Mouse (Mus musculus) brain, adult 2 months (tissue): ENCODE measurements around the gene Eml1.

Experiments used
- DNase-seq: peaks from one replicate; pipeline ENCODE4 v3.0.0; 2011; ENCODE audit warnings: low read depth, low spot score

The Eml1 gene

DNA sequence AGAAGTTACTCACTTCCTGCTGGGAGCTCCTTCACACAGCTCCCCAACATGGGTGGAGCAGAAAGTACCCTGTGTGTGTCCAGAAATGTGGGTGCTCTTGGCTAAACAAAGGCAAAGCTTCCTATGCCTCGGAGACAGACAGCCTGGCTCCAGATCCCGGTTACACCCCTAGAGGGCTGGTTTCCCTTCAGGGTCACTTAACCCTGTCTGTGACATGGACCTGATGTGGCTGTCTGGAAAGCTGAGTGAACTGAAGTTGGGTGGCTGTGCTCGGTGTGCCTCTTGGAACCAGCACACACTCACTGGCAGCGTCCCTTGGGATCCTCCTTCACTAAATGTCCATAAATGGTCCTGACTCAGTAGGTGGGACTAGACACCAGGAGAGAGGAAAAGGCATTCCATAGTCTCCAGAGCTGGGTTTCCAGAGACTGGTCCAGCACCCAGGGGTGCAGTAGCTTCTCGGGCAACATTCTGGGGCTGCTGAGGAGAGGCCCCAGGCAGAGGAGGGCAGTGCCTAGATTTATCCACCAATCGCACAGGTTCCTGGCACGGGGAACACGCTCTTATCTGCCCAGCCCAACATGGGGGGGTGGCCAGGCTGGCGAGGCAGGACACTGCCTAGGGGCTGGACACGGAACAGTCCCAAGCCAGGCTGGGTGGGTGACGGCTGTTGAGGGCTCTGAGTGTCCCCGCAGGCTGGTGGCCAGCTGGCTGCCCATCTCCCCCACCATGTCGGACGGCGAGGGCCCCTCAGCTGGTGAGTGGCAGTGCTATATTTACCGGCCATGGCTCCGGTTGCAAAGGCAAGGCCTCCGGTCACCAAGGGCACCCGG is at the start of gene Eml1:
Eml1 (plus strand) TSS at position 362 of the 833 bp plus-strand sequence.
- DNase-seq: no peak

DNA sequence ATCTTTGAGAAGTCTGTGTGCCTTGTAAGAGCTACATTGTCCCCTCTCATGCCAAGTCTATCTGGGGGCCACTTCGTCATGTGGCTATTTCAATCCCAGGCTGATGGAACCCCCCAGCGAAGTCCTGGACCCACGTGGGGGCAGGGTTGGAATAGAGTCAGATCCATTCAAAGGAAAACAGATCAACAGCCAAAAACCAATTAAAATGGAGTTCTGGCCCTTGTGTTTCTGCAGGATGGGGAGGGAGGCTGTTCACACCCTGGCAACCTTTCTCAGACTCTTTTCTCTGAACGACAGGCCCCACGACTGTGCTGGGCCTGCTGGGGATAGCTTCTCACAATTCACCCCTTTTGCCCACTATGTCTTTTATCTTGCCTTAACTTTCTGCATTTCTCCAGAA is 44.4 kb upstream of the Eml1 start:
- no peak for DNase-seq

DNA sequence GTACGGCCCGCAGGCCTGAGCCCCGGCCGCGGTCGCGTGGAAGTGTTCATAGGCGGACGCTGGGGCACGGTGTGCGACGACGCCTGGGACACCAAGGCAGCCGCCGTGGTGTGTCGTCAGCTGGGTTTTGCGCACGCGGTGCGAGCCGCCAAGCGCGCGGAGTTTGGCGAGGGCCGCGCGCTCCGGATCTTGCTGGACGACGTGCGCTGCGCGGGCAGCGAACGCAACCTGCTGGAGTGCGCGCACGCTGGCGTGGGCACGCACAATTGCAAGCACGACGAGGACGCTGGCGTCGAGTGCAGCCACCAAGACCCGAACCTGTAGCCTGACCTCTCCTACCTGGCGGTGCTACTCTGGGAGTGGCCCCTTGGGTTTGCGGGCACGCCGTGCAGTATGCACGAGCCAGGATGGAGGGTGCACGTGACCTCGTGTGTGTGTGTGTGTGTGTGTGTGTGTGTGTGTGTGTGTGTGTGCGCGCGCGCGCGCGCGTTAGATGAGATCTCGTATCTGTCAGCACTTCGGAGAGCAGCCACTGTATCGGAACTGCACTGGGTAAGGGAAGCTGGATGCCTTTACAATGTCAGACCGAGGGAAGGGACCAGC is 42.8 kb upstream of the Eml1 start:
- DNase-seq: peak; percentile 96

DNA sequence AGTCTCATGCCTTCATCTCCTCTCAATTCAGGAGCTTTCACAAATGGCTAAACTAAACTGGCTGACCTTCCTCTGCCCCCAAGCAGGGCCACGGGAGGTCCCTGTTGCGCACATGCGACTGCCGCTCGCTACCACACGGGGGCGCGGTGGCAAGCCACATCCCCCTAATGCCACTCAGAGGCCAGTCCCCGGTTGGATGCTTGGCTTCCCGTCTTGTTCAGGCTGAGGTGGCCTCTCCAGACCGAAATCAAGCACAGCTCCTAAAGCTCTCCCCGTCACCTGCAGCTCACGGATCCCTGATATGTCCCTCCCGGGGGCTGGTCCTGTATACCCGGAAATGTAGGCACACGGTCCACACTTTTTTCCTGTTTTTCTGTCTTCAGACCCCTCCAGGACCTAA is 37.7 kb upstream of the Eml1 start:
- peak; percentile 91 for DNase-seq

DNA sequence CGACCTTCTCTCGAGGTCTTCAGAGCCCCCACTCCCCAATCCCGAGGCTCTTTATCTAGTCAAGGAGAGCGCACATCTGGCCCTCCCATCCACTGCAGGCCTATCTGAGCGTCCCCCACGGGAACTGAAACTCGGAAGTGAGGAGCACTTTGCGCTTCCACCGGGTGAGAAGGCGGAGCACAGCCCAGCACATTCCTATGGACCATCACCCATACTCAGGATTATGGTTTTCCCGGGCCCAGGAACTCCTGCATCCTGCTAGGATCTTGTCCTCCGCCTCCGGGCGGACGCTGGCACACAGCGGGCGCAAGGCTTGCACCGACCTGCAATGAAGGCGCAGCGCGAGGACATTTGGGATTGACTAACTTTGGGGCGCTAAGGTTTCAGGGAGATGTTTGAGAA is 37.3 kb upstream of the Eml1 start:
- DNase-seq: no peak

DNA sequence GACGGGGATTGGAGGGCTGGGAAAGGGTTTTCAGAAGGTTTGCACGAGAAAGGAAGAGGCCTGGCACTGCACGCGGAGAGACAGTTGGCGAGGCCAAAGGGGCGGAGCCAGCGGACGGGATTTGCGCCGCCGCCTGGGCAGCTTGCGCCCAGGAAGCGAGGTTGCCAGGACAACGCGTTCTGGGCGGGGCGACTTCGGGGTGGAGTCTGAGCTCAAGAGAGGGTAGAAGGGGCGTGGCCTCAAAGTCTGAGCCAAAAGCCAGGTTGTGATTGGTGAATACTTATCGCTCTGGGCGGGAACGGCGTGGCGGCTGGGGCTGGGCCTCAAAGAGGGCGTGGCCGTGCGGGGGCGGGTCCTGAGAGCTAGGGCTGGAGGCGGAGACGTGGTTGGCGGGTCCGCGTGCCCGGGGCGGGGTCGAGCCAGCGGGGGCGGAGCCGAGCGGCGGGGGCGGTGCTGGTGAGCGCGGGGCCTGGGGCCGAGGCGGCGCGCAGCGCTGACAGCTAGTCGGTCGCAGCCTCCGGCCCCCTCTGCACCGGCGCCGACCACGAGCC is 36.8 kb upstream of the Eml1 start, which contains the start of gene Cyp46a1:
Cyp46a1 (plus strand) TSS at position 487 of the 551 bp plus-strand sequence.
- peak; percentile 99 for DNase-seq

DNA sequence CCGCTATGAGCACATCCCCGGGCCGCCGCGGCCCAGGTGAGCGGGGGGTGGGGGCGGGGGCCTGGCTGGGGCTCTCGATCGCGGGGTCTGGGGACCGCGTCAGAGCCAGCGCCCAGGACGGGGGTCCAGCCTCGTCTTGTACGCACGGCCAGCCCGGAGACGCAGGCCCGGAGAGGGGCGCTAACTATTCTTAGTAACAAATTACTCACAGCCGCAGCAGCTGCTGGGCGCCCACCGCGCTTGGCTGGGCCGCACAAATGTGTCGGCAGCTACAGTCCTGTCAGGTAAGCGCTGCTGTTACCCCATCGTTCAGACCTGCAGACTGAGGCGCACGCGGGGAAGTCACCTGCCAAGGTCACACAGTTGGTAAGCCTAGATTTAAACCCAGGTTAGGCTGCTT is 36.2 kb upstream of the Eml1 start:
- DNase-seq: peak; percentile 44

DNA sequence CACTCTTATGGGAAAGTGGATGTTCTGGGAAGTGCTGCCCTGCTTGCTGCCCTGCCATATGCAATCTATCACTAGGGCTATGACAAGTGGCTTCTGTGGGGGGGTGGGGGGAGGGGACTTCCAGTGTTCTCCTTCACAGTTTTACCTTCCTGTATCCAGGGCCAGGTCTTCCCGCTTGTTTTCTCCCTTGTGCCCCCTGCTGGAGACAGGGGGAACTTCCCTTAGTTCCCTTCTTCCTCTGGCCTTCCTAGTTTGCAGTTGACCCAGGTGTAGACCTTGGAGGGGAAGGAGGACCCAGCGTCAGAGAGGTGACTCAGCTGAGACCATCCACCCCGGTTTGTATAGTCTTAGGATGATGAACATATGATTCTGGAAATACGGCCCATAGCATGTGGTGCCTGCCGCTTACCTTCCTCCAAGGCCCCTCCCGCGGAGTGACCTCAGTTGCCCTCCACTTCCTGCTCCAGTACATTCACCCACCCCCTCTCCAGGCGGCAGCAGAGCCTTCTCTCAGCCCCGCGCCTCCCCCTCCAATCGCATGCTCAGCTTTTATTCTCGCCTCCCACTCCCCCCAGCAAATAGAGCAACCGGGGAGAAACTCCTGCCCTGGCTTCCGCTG is 32.1 kb upstream of the Eml1 start:
- DNase-seq: peak; percentile 78

DNA sequence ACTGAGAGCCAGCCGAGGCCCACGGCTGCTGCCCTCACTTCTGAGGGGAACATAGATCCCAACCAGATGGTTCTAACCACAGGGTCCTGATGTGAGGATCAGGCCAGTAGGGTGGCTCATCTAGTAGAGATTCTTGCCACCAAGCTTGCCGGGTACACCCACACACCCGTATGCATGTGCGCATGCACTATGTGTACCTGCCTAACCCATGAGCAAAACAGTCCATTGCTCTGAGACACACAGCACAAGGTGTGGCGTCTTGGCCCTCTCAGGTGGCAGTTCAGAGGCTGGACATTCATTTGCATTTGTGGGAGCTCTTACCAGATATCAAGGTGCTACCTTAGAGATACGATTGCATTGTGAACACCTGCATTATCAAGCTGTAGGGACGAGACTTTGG is 22.6 kb upstream of the Eml1 start:
- DNase-seq: no peak

DNA sequence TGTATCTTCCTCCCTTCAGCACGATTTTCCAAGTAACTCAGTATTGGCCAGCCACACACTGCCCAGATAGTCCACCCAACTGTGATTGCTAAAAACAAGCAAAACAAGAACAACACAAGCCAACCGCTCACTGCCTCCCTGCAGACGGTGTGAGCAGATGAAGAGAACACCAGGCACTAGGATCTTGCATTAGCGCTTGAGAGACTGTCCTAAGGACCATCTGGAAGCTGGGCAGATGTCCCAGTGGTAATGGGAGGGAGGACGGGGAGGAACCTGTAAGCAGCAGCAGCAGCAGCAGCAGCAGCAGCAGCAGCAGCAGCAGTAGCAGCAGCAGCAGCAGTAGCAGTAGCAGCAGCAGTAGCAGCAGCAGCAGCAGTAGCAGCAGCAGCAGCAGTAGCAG is 21.7 kb upstream of the Eml1 start:
- peak; percentile 62 for DNase-seq

DNA sequence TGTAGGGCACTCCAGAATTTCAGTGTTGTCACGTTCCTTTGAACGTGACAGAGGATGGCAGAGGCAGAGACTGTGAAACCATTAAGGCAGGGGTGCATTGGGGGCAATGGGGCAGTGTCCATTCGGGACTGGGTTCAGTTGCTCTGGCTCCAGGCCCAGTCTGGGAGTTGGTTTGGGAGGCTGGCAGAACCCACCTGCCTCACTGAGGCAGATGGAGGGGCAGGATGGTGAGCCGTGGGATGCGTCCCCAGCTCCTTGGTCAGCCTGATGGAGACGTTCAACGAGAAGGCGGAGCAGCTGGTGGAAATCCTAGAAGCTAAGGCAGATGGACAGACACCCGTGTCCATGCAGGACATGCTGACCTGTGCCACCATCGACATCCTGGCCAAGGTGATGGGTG is 19.8 kb upstream of the Eml1 start:
- DNase-seq: no peak

DNA sequence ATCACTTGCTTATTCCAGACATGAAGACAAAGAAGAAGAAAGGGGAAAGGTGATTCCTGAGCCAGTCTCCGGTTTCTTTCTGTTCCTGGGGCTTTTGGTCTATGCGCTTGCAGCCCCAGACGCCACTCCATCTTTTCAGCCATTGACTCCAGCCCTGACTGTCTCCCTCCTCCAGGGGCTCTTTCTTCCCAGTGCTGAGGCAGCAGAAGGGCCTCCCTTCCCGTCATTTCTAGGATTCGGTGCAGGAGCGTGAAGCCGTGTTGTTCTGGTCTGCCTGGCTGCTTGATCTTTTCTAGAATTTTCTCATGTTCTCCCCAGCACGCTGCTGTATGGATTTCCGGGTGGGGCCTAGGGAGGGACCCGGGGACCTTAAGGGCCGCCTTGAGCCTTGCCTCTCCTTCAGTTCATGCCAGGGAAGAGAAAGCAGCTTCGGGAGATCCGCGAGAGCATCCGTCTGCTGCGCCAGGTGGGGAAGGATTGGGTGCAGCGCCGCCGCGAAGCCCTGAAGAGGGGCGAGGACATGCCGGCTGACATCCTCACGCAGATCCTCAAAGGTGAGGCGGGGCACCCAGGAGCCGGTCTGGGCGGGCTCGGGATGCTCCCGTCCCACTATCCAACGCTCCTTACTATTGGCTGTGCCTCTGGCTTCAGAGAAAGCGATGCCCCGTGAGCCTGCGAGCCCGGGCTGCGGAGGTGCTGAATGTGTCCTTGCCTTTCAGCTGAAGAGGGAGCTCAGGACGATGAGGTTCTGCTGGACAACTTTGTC is 18.2 kb upstream of the Eml1 start:
- DNase-seq: no peak

DNA sequence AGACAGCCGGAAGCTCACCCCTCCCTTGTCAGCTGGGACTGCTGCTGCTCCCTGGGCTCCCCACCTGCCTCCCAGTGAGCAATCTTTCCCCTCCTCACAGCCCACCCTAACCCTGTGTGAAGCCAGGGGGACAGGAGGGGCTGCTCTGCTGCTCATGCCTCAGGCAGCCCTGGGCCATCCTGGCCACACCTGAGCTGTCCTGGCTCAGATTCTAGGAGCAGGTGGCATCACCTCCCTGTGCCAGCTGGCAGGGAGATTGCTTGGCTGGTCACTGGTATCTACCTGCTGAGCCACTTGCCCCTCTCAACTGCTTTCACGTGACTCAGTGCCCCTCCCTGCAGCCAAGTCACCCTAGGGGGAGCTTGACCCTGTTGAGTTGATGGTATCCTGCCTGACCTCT is 16.5 kb upstream of the Eml1 start:
- peak; percentile 96 for DNase-seq

DNA sequence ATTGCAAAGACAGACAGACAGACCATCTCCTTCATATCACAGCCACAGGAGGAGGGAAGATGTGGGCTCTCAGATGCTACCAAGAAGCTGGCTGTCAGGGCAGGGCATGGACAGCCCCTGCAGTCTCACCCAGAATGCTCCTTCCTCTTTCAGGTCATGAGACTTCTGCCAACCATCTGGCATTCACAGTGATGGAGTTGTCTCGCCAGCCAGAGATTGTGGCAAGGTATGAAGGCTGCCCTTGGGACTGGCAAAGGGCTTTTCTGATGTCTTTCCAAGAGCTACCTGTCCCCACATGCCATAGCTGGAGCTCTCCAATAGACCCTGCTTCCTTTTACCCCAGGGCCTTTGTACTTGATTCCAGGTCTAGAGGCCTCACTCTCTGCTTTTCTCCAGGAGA is 15.5 kb upstream of the Eml1 start:
- DNase-seq: peak; percentile 97

DNA sequence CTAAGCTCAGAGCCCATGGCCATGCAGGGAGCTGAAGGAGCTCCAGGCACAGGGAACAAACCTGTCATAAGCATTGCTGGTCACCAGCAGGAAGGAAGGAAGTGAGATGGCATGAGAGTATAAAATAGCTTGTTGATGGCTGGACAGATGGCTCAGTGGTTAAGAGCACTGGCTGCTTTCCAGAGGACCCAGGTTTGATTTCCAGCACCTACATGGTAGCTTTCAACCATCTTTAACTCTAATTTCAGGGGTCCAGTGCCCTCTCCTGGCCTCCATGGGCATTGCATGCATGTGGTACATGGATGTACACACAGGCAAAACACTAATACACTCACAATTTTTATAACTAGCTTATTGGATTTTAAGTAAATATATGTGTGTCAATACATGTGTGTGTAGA is 14.8 kb upstream of the Eml1 start:
- no peak for DNase-seq

DNA sequence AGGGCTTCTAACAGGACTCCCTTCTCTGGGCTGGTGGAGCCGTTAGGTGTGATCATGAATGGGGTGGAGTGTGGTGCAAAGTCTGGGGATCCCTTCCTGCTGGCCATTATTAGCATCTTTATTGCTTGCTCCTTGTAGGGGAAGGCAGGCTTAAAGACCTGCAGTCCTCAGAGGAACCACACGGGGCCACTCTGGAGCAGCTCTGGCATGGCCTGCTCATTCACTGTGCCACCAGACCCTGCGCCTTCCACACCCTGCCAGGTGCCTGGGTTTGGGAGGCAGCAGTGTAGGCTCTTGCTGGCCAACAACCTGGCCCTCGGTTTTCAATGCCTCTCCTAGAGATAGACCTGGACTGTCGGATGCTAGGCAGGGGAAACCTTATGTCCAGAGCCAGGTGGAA is 7.0 kb upstream of the Eml1 start:
- peak; percentile 97 for DNase-seq

DNA sequence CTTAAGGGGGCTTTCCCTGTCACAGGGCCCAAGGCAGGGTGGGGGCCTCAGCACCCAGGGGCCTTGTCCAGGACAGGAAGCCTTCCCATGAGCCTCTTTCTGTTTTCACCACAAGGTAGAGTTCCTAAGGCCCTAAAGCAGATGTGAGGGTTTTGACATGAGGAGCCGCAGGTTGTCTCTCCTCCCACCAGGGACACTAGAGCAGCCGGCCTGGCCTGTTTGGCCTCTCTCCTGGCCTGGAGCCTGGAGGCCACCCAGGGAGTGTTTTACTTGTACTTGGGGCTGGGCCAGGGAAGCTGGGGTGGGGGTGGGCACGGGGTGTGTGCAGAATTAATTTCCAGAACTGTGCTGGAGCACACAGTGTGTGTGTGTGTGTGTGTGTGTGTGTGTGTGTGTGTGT is 5.4 kb upstream of the Eml1 start:
- no peak for DNase-seq

DNA sequence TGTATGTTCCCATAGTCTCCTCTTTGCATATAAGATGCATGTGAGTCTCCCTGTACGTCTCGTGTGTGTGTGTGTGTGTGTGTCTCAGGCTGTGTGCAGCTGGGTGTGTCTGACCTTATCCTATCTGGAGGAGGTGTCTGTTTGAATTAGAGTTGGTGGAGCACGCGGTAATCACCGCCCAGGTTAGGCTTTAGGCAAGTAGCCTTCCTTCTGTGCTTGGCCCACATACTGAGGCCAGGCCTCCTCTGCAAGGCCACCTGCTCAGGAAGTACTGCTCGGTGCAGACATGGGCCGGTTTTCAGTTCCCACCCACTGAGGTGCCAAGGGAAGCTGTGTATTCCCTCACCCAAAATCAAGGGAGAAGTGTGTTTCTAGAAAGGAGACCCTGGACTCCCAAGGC is 4.9 kb upstream of the Eml1 start:
- no peak for DNase-seq

DNA sequence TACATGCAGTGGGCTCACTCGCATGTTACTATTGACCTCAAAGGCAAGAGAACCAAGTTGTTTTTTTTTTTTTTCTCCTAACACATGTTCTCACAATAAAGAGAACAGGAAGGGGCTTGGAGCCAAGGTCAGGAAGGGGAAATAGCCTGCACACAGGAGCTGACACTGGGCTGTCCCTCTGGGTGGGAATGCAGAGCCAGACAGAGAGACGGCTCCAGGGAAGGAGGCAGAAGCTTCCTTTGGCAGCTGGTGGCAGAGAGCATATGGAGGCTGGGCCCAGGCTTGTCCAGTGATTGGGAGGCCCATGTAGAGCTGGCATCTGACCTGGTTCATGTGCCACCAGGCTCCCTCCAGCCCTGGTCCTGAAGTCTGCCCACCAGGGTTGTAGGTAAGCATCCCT is 2.8 kb upstream of the Eml1 start:
- DNase-seq: peak; percentile 80

DNA sequence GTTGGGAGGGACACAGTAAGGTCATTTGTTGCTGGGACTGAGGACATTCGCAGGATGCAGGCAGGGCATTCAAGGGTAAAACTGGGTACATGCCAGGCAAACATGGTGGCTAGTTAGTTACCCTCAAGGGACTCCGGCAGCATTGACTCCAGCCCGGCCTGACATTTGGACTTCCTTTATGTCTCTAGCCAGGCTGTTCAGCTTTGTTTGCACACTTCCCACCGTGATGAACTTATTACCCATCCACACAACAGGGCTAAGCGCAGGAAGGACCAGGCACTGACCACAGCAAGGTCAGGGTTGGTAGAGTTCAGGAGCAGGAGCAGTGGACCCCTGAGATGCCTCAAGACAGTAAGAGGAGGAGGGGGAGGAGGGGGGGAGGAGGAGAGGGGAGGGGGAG is 1.8 kb upstream of the Eml1 start:
- DNase-seq: no peak

DNA sequence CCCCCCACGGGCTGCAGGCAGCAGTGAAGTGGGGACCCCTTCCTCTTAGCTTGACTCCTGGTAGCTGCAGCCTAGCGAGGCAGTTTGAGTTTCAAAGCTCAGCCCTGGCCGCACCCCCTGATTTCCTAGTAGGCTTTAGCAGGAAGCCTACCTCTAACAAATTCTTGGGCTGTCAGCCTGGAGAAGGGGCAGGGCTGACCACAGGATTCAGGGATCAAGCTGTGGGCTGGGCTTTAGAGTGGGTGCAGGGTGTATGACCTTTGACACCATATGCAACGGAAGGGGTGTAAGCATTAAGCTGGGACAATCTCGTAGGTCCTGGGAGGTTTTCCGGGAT is 640 bp downstream of the Eml1 start:
- no peak for DNase-seq

DNA sequence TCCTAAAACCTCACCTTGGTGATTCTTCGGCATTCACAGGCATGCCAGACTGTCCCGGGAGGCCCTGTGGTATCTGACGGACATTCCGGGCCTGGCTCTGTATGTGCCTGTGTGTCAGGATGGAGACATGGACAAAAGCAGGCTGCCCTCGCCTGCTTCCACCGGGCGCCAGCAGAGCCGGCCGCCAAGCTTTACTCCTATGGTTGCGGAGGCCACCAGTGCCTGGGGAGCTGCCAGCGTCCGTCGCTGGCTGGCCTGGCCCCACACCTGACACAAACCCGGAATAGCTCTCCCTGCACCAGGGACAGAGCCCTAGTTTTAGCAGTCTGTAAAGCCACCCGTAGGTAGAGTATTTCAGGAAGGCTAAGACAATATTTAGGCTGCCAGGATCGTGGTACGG is 1.5 kb downstream of the Eml1 start:
- peak; percentile 80 for DNase-seq
